Mouse (Mus musculus) heart, embryonic 15.5 days (tissue): ENCODE measurements around the gene Anks1b. TPM values are rescaled to one million over a fixed set of nuclear protein-coding genes. Genes with fewer than 3 reads are reported as not detected.
A peak's percentile ranks its signal among the peaks of the same experiment; 100 is the strongest.

ENCODE experiments used
- ATAC-seq: fragments of 200-750 bp; cut with Nextera tagmentation; replicated peaks from 2 replicates; pipeline ENCODE4 v1.8.0; 2017; ENCODE audit warnings: low read depth, moderate TSS enrichment; ENCODE audit not compliant: insufficient number of reproducible peaks, insufficient read depth, low FRiP score
- H3K27ac ChIP-seq: fragments of 300-500 bp; sonication (generic); 2 replicates; pipeline ENCODE4 v1.5.1; 2015; ENCODE audit warnings: mild to moderate bottlenecking, inconsistent platforms
- H3K27me3 ChIP-seq: fragments of 300-500 bp; sonication (generic); 2 replicates; pipeline ENCODE4 v1.6.1; 2015; ENCODE audit warnings: inconsistent platforms
- H3K36me3 ChIP-seq: fragments of 300-500 bp; sonication (generic); 2 replicates; pipeline ENCODE4 v1.6.1; 2015; ENCODE audit warnings: mild to moderate bottlenecking, inconsistent platforms
- H3K4me1 ChIP-seq: fragments of 300-500 bp; sonication (generic); replicated peaks from 2 replicates; pipeline ENCODE4 v1.6.1; 2015; ENCODE audit warnings: inconsistent platforms
- H3K4me2 ChIP-seq: fragments of 300-500 bp; sonication (generic); 2 replicates; pipeline ENCODE4 v1.6.1; 2015; ENCODE audit warnings: inconsistent platforms, mild to moderate bottlenecking, moderate library complexity
- H3K4me3 ChIP-seq: fragments of 300-500 bp; sonication (generic); 2 replicates; pipeline ENCODE4 v1.5.1; 2015; ENCODE audit warnings: mild to moderate bottlenecking, inconsistent platforms
- H3K9ac ChIP-seq: fragments of 300-500 bp; sonication (generic); 2 replicates; pipeline ENCODE4 v1.6.1; 2015; ENCODE audit warnings: mild to moderate bottlenecking, inconsistent platforms
- H3K9me3 ChIP-seq: fragments of 300-500 bp; sonication (generic); replicated peaks from 2 replicates; pipeline ENCODE4 v1.6.1; 2016; ENCODE audit warnings: inconsistent platforms
- WGBS: fragments of 180-500 bp; shearing (Covaris S2); methylation state at CpG from one replicate; pipeline ENCODE4 v1.1.7; 2015; ENCODE audit warnings: mixed read lengths; 5-methylcytosine and 5-hydroxymethylcytosine counted together
- polyA plus RNA-seq: library from polyadenylated mRNA; unstranded; fragments of >200 nt; fragmentation: Nextera tagmentation; extraction: Ambion mirVana; gene quantifications from 2 replicates; pipeline ENCODE4 v1.2.1, GENCODE M21; 2015

The Anks1b gene
- polyA plus RNA-seq, 1 experiment from 2014 or later = 0.79 TPM

DNA sequence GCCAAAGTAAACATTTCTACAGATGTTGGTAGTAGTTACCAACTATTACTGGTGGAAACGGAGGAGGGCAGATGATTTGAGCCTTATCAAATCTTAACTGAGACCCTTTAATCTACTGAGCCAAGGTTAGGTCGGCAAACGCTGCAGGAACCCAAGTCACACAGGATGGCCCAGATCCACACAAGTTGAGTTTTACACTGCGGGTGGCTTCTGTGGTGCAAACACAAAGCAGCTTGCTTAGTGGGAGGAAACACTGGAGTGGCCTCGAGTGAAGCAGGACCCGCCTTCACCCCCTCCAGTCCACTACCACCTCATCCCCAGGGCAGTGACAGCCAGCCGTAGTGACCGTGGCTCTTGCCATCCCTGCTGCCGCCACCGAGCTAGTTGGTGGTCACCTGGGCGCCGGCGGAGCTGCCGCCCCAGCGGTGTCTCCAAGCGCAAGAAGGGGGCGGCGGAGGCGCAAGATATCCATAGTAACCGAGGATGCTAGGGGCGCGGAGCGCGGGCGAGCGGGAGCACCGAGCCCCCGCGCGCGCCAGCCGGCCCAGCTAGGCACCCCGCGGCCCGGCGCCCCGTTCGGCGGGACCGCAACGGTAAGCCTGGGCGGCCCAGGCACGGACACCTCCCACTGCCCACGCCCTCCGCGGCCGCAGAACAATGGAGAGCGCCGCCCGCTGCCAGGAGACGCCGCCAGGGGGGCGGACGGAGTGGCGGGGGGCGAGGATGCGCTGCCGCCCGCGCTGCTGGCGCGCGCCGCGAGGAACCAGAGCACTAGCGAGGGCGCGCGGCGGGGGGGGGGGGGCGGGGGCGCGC, 955.5 kb downstream of the Anks1b start:
- Histone ChIP-seq H3K27ac (no peak overlapping the region), H3K27me3 (peaks cover 74% of the 10 kb centered on the region), H3K4me1 (peaks cover 12% of the 10 kb centered on the region), H3K36me3 (no peaks in the 10 kb centered on the region), H3K4me2 (peak overlapping the region; percentile 91), H3K4me3 (peak overlapping the region; percentile 55), H3K9ac (no peak overlapping the region), H3K9me3 (no peaks in the 10 kb centered on the region)
- under 1% methylated on average over 53 of the region's 73 CpGs for WGBS
- ATAC-seq = peak; percentile 50; the same call in 1 of the 2 replicates

DNA sequence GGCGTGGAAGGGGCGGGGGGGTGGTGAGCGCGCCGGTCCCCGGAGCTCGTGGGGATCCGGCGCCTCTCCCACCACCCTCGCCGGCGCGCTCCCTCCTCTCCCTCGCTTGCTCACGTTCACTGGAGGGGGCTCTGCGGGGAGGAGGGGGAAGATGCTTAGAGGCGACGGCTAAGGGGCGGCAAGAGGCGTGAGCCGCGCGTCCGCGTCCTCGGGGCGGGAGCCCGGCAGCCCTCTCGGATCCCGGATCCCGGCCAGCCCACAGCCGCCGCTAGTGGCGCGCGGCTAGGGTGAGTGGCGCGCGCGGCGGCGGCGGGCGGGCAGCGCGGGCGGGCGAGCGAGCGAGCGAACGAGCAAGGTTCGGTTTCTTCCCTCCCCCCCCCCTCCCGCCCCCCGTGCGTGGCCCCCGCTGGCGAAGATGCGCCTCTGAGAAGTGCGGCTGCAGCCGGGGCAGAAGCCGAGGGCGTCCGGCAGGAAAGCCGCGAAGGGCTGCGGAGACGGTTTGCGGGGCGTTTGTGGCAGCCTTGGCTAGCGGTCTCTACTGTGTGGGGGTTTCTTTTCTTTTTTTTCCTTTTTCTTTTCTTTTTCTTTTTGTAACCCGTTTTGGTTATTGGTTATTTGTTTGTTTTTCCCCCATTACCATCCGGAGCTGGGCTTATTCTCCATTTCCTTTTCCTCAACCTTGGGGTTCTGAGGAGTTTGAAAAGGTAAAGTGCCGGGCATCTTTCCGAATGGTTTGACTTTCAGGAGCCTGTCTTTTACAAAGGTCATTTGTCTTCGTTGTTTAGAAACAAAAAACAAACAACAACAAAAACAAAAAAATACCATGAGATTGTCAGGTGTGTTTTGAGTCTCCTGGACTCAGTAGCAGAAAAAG, 956.3 kb downstream of the Anks1b start:
- Histone ChIP-seq H3K4me3 (peak overlapping the region; percentile 55), H3K36me3 (no peaks in the 10 kb centered on the region), H3K9ac (no peak overlapping the region), H3K4me2 (peak overlapping the region; percentile 91), H3K4me1 (peaks cover 12% of the 10 kb centered on the region), H3K27ac (no peak overlapping the region), H3K9me3 (no peaks in the 10 kb centered on the region), H3K27me3 (peaks cover 74% of the 10 kb centered on the region)
- peak; percentile 35; the same call in 1 of the 2 replicates for ATAC-seq
- 1% methylated on average over 59 of the region's 76 CpGs for WGBS

DNA sequence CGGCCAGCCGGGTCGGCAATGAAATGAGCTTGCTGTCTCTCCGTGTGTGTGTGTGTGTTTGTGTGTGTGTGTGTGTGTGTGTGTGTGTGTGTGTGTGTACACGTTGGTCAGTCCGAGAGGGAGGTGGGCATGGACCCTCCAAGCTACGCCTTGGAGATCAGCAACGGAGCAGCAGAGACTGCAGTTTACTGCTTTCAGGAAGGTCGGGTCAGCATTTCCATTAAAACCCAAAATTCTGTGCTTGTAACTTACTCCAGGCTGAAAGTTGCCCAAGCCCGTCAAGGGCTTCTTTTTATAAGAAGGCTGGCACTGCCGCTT, 956.9 kb downstream of the Anks1b start:
- 3% methylated on average over 11 of the region's 11 CpGs for WGBS
- Histone ChIP-seq H3K4me3 (no peak overlapping the region), H3K36me3 (no peaks in the 10 kb centered on the region), H3K9me3 (no peaks in the 10 kb centered on the region), H3K27me3 (peaks cover 74% of the 10 kb centered on the region), H3K9ac (no peak overlapping the region), H3K27ac (no peak overlapping the region), H3K4me1 (peaks cover 12% of the 10 kb centered on the region), H3K4me2 (peak overlapping the region; percentile 91)
- ATAC-seq = no peak

DNA sequence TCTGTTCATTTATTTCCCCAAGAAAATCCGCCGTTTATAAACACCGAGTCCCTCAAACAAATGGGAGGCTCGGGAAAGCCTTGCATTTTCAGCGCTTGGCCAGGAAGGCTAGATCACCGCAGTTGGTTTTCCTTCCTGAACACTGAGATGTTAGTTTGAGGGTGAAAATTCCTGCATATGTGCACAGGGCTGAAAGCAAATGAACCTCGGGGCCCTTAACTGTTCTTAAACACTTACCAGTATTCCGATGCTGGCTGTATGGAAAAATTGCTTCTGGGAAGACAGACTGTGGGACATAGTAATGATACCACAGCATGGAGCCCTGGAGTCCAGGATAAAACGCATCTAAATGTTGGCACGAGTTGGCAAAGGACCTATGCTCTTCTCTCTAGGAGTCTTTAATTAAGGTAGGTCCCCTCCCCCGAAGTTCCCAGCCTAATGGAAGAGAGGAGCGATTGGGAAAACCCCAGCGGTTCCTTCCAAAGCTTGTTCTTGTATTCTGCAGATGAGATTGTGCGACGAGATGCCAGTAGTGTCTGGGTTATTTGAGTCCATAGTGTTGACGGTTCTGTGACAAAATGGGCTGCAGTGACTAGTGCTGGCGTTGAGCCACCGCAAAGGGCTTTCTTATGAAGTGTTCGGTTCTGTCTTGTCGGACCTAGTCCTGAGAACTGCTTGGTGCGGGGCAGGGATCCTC, 957.4 kb downstream of the Anks1b start:
- H3K4me2 ChIP-seq = peak overlapping the region; percentile 91; the same call in 1 of the 2 replicates
- no peaks in the 10 kb centered on the region for H3K9me3 ChIP-seq
- H3K4me3 ChIP-seq = no peak overlapping the region
- H3K9ac ChIP-seq = no peak overlapping the region
- H3K4me1 ChIP-seq = peaks cover 12% of the 10 kb centered on the region
- no peak for ATAC-seq
- H3K36me3 ChIP-seq = no peaks in the 10 kb centered on the region
- no peak overlapping the region for H3K27ac ChIP-seq
- 5% methylated on average over 21 of the region's 21 CpGs for WGBS
- peaks cover 70% of the 10 kb centered on the region for H3K27me3 ChIP-seq

DNA sequence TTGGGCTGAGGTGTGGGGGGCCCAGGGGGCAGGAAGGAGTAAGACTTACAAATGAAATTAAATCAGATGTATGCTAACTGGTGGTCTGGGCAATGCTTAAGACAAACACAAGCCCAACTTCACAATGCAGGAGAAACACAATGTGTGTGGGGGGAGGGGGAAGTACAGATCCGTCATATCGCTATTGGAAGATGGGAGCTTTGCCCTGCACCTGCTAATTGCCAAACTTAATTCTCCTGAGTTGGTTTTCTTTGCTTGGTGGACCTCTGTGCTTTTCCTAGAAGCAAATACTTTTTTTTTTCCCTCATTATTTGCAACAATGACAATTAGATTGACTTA, 957.9 kb downstream of the Anks1b start:
- Histone ChIP-seq H3K9ac (no peak overlapping the region), H3K27ac (no peak overlapping the region), H3K4me2 (no peak overlapping the region), H3K27me3 (peaks cover 69% of the 10 kb centered on the region), H3K36me3 (no peaks in the 10 kb centered on the region), H3K9me3 (no peaks in the 10 kb centered on the region), H3K4me3 (no peak overlapping the region), H3K4me1 (peaks cover 12% of the 10 kb centered on the region)
- WGBS = 16% methylated on average over 2 of the region's 2 CpGs
- no peak for ATAC-seq

DNA sequence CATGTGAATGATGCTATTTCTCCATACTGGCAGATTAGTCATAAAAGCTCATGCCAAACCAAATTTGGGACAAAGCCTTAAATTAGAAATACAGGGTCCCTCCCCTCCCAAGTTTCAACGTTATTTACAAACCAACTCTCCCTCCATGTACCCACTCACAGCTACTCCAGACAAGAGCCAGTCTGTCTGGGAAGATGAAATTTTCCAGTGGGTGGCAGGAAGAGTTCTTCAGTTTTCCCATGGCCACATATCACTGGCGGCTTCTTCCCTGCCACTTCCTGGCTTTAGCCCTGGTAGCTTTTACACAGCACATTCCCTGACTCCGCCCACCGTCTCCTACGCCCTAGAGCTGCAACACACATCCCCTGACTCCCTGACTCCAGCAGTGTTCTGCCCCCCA, 961.0 kb downstream of the Anks1b start:
- ATAC-seq = no peak
- Histone ChIP-seq H3K4me2 (no peak overlapping the region), H3K9me3 (no peaks in the 10 kb centered on the region), H3K36me3 (no peaks in the 10 kb centered on the region), H3K9ac (no peak overlapping the region), H3K27me3 (peaks cover 39% of the 10 kb centered on the region), H3K4me1 (peaks cover 6% of the 10 kb centered on the region; the same call in 1 of the 2 replicates), H3K27ac (no peak overlapping the region), H3K4me3 (no peak overlapping the region)
- WGBS = 29% methylated on average over 5 of the region's 5 CpGs

DNA sequence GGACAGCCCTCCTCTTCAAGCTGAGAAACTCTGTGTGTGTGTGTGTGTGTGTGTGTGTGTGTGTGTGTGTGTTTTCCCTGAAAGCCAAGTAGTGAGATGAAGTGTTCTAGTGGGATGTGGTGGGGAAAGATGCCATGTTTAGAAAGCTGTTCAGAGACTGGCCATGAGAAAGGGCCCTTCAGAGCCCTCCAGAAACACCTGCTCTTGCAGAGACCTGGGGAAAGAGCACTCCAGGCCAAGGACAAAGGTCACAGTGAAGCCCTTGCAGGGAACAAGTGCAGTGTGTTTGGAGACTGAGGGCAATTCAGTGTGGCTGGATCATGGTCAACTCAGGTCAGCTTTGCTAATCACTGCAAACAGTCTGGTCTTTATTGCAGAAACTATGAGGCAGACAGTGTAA, 961.9 kb downstream of the Anks1b start:
- H3K27me3 ChIP-seq = peaks cover 34% of the 10 kb centered on the region
- H3K9me3 ChIP-seq = no peaks in the 10 kb centered on the region
- no peak for ATAC-seq

DNA sequence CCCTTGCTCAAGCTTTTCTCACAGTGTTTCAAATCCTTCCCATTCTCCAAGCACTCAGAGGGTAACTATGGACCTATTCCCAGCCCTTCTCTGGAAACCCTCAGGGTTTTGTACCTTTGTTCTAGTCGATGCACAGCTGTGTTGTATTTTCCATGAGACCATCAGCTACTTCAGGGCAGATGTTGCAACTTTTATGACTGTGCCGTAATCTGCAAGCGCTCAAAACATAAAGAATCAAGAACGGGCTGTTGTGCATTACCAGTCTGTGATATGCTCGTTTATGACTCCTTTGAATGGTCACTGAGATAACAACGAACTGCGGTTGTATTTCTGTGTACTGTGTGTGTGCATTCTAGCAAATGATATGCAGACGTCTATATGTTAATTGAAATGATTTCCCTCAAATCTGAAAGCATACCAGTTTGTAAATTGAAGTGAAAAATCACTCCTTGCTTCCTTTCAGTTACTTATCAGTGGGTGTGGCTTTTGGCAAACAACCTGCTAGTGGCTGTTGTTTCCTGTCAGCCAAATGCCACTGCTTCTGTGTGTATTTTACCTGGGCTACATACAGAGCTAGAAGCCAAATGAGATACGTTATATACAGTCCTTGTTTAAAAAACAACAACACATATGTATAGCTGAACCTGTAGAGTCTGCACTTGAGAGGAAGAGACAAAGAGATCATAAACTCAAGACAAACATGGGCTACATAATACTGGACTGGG, 966.5 kb downstream of the Anks1b start:
- Histone ChIP-seq H3K36me3 (no peaks in the 10 kb centered on the region), H3K4me3 (no peak overlapping the region), H3K9me3 (no peaks in the 10 kb centered on the region), H3K9ac (no peak overlapping the region), H3K4me1 (no peaks in the 10 kb centered on the region), H3K27ac (no peak overlapping the region), H3K4me2 (no peak overlapping the region), H3K27me3 (peaks cover 3% of the 10 kb centered on the region; the same call in 1 of the 2 replicates)
- no peak for ATAC-seq
- 83% methylated on average over 9 of the region's 9 CpGs for WGBS

More for the DNA sequence above, 961.9 kb downstream of the Anks1b start:
- no peak overlapping the region for H3K4me3 ChIP-seq
- H3K4me1 ChIP-seq = no peaks in the 10 kb centered on the region
- H3K36me3 ChIP-seq = no peaks in the 10 kb centered on the region
- no peak overlapping the region for H3K4me2 ChIP-seq
- no peak overlapping the region for H3K27ac ChIP-seq
- H3K9ac ChIP-seq = no peak overlapping the region

DNA sequence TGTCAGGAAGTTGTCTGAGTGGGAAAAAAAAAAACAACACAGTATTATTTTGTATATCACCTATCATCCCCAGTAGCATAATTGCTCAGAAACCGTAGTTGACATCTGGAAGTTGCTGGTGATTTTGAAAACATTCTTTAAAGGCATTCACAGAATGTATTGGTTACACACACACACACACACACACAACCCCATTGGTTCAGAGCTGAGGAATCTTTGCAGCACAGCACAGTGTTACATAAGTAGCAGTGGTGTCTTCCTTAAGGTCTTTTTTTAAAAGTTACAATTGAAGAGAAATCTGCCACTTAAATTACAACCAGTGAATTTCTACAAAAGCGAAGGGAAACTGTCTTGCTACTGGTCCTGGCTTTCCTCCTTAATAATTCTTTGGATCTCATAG, 969.1 kb downstream of the Anks1b start:
- H3K4me2 ChIP-seq = no peak overlapping the region
- no peaks in the 10 kb centered on the region for H3K36me3 ChIP-seq
- no peaks in the 10 kb centered on the region for H3K9me3 ChIP-seq
- no peak overlapping the region for H3K27ac ChIP-seq
- no peak overlapping the region for H3K9ac ChIP-seq
- no peak overlapping the region for H3K4me3 ChIP-seq
- 63% methylated on average over 2 of the region's 2 CpGs for WGBS
- no peaks in the 10 kb centered on the region for H3K4me1 ChIP-seq
- 0 out of 2 replicates have a peak, but pooled peaks cover 3% of the 10 kb centered on the region for H3K27me3 ChIP-seq
- ATAC-seq = no peak

DNA sequence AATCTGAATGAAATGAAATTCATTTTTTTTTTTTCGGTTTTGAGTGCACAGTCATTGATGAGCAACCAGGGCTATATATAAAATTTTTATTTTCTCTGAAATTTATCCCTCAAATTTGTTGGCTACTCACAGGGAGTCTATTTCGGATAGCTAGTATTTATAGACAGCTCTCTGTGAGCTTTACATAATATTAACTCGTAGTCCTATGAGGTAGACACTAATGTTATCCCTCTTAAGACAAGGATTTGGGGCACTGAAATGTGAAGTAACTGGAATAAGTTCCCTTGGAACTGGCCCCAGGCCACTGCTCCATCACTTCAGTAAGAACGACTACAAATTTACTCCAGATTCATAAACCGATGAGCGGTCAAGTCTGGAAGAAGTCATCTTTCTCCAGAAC, 977.8 kb downstream of the Anks1b start:
- H3K9me3 ChIP-seq = no peaks in the 10 kb centered on the region
- no peaks in the 10 kb centered on the region for H3K36me3 ChIP-seq
- H3K27ac ChIP-seq = no peak overlapping the region
- H3K4me2 ChIP-seq = no peak overlapping the region
- no peak for ATAC-seq
- 84% methylated on average over 6 of the region's 6 CpGs for WGBS
- no peak overlapping the region for H3K4me3 ChIP-seq
- H3K4me1 ChIP-seq = no peaks in the 10 kb centered on the region
- no peak overlapping the region for H3K9ac ChIP-seq
- H3K27me3 ChIP-seq = no peaks in the 10 kb centered on the region

DNA sequence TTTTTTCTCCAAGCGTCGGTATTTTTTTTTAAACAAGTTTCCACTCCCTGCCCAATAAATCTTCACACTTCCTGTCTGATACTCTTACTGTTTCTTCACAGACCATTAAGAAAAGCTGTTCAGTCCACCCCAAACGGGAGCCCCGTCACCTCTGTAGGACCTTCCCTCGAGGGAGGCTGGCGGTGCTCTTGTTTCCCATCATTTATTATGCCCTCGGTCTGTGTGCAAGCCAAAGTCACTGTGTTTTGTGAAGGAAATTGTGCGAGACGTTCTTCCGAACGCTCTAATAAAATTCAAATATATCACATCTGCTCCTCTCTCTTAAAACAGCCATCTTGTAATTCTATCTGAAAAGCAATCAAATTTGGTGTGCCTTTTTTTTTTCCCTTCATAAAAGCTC, 978.7 kb downstream of the Anks1b start:
- Histone ChIP-seq H3K9me3 (no peaks in the 10 kb centered on the region), H3K9ac (no peak overlapping the region), H3K4me2 (no peak overlapping the region), H3K27me3 (no peaks in the 10 kb centered on the region), H3K4me3 (no peak overlapping the region), H3K27ac (no peak overlapping the region), H3K36me3 (no peaks in the 10 kb centered on the region), H3K4me1 (no peaks in the 10 kb centered on the region)
- WGBS = 68% methylated on average over 11 of the region's 11 CpGs
- no peak for ATAC-seq
